Mouse (Mus musculus): ENCODE data around the gene Stpg4. TPM values are rescaled to one million over a fixed set of nuclear protein-coding genes. Genes with fewer than 3 reads are reported as not detected.

Stpg4 gene
- polyA plus RNA-seq, 1 experiment = 0.21 TPM

- no peaks in the 10 kb centered on the region for H3K36me3 ChIP-seq (ENCODE audit: control insufficient read depth, insufficient read depth, low read length)
- 0 out of 2 replicates have a peak overlapping the region, but pooled peaks have one; percentile 6 for H3K27ac ChIP-seq (ENCODE audit: insufficient read depth, low read length)
- no peaks in the 10 kb centered on the region for H3K27me3 ChIP-seq (ENCODE audit: control insufficient read depth, insufficient read depth, low read length)
- peak overlapping the region; percentile 32; the same call in 1 of the 2 replicates for H3K4me3 ChIP-seq (ENCODE audit: extremely low read depth, insufficient read depth, insufficient read length)
- 14% methylated on average over 14 of the region's 14 CpGs for WGBS
- H3K4me1 ChIP-seq (ENCODE audit: control insufficient read depth, insufficient read depth, insufficient read length) = peaks cover 12% of the 10 kb centered on the region
- TF ChIP-seq CTCF (IDR thresholded peaks at IDR 0.05; ENCODE audit: extremely low read depth, insufficient read depth, insufficient read length, insufficient replicate concordance) (no peak), POLR2A (IDR thresholded peaks at IDR 0.05; ENCODE audit: low read depth, low read length) (no peak)
- no peak for DNase-seq (ENCODE audit: low read depth in 1 of 2, low spot score in 2 of 2)
Observed at GRCm38 (mm10) chr17:87459750-87460668, 32.5 kb upstream of the Stpg4 start.

GRCm38 (mm10) chr17:87458911-87459749, 31.6 kb upstream of the Stpg4 start:
- WGBS = 15% methylated on average over 13 of the region's 17 CpGs
- no peak for DNase-seq (ENCODE audit: low read depth in 1 of 2, low spot score in 2 of 2)
- H3K36me3 ChIP-seq (ENCODE audit: control insufficient read depth, insufficient read depth, low read length) = no peaks in the 10 kb centered on the region
- peaks cover 12% of the 10 kb centered on the region for H3K4me1 ChIP-seq (ENCODE audit: control insufficient read depth, insufficient read depth, insufficient read length)
- H3K4me3 ChIP-seq (ENCODE audit: extremely low read depth, insufficient read depth, insufficient read length) = peak overlapping the region; percentile 32; the same call in 1 of the 2 replicates
- TF ChIP-seq POLR2A (IDR thresholded peaks at IDR 0.05; ENCODE audit: low read depth, low read length) (no peak), CTCF (IDR thresholded peaks at IDR 0.05; ENCODE audit: extremely low read depth, insufficient read depth, insufficient read length, insufficient replicate concordance) (no peak)
- H3K27me3 ChIP-seq (ENCODE audit: control insufficient read depth, insufficient read depth, low read length) = no peaks in the 10 kb centered on the region
- H3K27ac ChIP-seq (ENCODE audit: insufficient read depth, low read length) = peak overlapping the region; percentile 12; the same call in 1 of the 2 replicates

GRCm38 (mm10) chr17:87457961-87458360, 30.4 kb upstream of the Stpg4 start:
- no peak for DNase-seq (ENCODE audit: low read depth in 1 of 2, low spot score in 2 of 2)
- Histone ChIP-seq H3K27ac (ENCODE audit: insufficient read depth, low read length) (no peak overlapping the region), H3K4me1 (ENCODE audit: control insufficient read depth, insufficient read depth, insufficient read length) (peaks cover 12% of the 10 kb centered on the region), H3K4me3 (ENCODE audit: extremely low read depth, insufficient read depth, insufficient read length) (no peak overlapping the region), H3K27me3 (ENCODE audit: control insufficient read depth, insufficient read depth, low read length) (no peaks in the 10 kb centered on the region), H3K36me3 (ENCODE audit: control insufficient read depth, insufficient read depth, low read length) (no peaks in the 10 kb centered on the region)
- no peak for TF ChIP-seq CTCF (IDR thresholded peaks at IDR 0.05; ENCODE audit: extremely low read depth, insufficient read depth, insufficient read length, insufficient replicate concordance)
- 88% methylated on average over 7 of the region's 7 CpGs for WGBS

- no peak for TF ChIP-seq POLR2A (IDR thresholded peaks at IDR 0.05; ENCODE audit: low read depth, low read length)
- DNase-seq (ENCODE audit: low read depth in 1 of 2, low spot score in 2 of 2) = no peak
- H3K27me3 ChIP-seq (ENCODE audit: control insufficient read depth, insufficient read depth, low read length) = no peaks in the 10 kb centered on the region
- no peak overlapping the region for H3K4me3 ChIP-seq (ENCODE audit: extremely low read depth, insufficient read depth, insufficient read length)
- peaks cover 2% of the 10 kb centered on the region for H3K4me1 ChIP-seq (ENCODE audit: control insufficient read depth, insufficient read depth, insufficient read length)
- no peaks in the 10 kb centered on the region for H3K36me3 ChIP-seq (ENCODE audit: control insufficient read depth, insufficient read depth, low read length)
- WGBS = 90% methylated on average over 3 of the region's 3 CpGs
- no peak overlapping the region for H3K27ac ChIP-seq (ENCODE audit: insufficient read depth, low read length)
Observed at GRCm38 (mm10) chr17:87454121-87454520, 26.6 kb upstream of the Stpg4 start.

- H3K27me3 ChIP-seq (ENCODE audit: control insufficient read depth, insufficient read depth, low read length) = no peaks in the 10 kb centered on the region
- H3K27ac ChIP-seq (ENCODE audit: insufficient read depth, low read length) = no peak overlapping the region
- no peak for DNase-seq (ENCODE audit: low read depth in 1 of 2, low spot score in 2 of 2)
- H3K4me1 ChIP-seq (ENCODE audit: control insufficient read depth, insufficient read depth, insufficient read length) = no peaks in the 10 kb centered on the region
- no peak for TF ChIP-seq CTCF (IDR thresholded peaks at IDR 0.05; ENCODE audit: extremely low read depth, insufficient read depth, insufficient read length, insufficient replicate concordance)
- TF ChIP-seq POLR2A (IDR thresholded peaks at IDR 0.05; ENCODE audit: low read depth, low read length) = no peak
- H3K4me3 ChIP-seq (ENCODE audit: extremely low read depth, insufficient read depth, insufficient read length) = no peak overlapping the region
- no peaks in the 10 kb centered on the region for H3K36me3 ChIP-seq (ENCODE audit: control insufficient read depth, insufficient read depth, low read length)
- 87% methylated on average over 7 of the region's 7 CpGs for WGBS
Observed at GRCm38 (mm10) chr17:87453336-87453735, 25.8 kb upstream of the Stpg4 start.

- TF ChIP-seq POLR2A (IDR thresholded peaks at IDR 0.05; ENCODE audit: low read depth, low read length) = no peak
- no peak for TF ChIP-seq CTCF (IDR thresholded peaks at IDR 0.05; ENCODE audit: extremely low read depth, insufficient read depth, insufficient read length, insufficient replicate concordance)
- Histone ChIP-seq H3K27ac (ENCODE audit: insufficient read depth, low read length) (no peak overlapping the region), H3K36me3 (ENCODE audit: control insufficient read depth, insufficient read depth, low read length) (no peaks in the 10 kb centered on the region), H3K27me3 (ENCODE audit: control insufficient read depth, insufficient read depth, low read length) (no peaks in the 10 kb centered on the region), H3K4me3 (ENCODE audit: extremely low read depth, insufficient read depth, insufficient read length) (no peak overlapping the region), H3K4me1 (ENCODE audit: control insufficient read depth, insufficient read depth, insufficient read length) (peaks cover 2% of the 10 kb centered on the region)
- WGBS = 49% methylated on average over 8 of the region's 8 CpGs
- DNase-seq (ENCODE audit: low read depth in 1 of 2, low spot score in 2 of 2) = no peak
Observed at GRCm38 (mm10) chr17:87448881-87449280, 21.3 kb upstream of the Stpg4 start.

All from spleen, adult 2 months (tissue).